Mouse (Mus musculus) CH12.LX (cell line): Measurements from ENCODE around the gene Plpp1. TPM values are rescaled to one million over a fixed set of nuclear protein-coding genes. Genes with fewer than 3 reads are reported as not detected.

Experiments used
- DNase-seq: peaks from one replicate; pipeline ENCODE4 v3.0.0-alpha.2; 2013; ENCODE audit errors: extremely low read depth
- H3K27ac ChIP-seq: 2 replicates; pipeline ENCODE4 v1.5.1; 2012; ENCODE audit warnings: low read depth, mild to moderate bottlenecking, control low read depth, moderate library complexity; ENCODE audit not compliant: insufficient read depth
- H3K27me3 ChIP-seq: replicated peaks from 2 replicates; pipeline ENCODE3; 2012; ENCODE audit warnings: inconsistent platforms
- H3K36me3 ChIP-seq, 2 experiments: replicated peaks in 1 of 2; 2 replicates each; pipeline versions ENCODE3 to v1.6.1; 2012; ENCODE audit warnings: inconsistent platforms in 1 of 2, low read length in 1 of 2, mild to moderate bottlenecking in 1 of 2, mixed read lengths in 1 of 2, moderate library complexity in 1 of 2; ENCODE audit not compliant: control insufficient read depth in 1 of 2, insufficient read depth in 1 of 2
- H3K4me1 ChIP-seq, 2 experiments: 2 replicates each; pipeline ENCODE4 v1.6.1; 2012; ENCODE audit warnings: inconsistent platforms in 1 of 2, moderate library complexity in 1 of 2; ENCODE audit not compliant: insufficient read depth in 2 of 2, control insufficient read depth in 1 of 2
- H3K4me2 ChIP-seq: 2 replicates; pipeline ENCODE4 v1.6.1; 2012; ENCODE audit warnings: low read depth, mild to moderate bottlenecking, control low read depth; ENCODE audit not compliant: poor library complexity, insufficient read depth, severe bottlenecking
- H3K4me3 ChIP-seq, 3 experiments: fragments of 150-350 bp in 1 of 3; sonication (generic) in 1 of 3; replicated peaks in 1 of 3; 2 replicates each; pipeline versions ENCODE3 to v1.5.1; 2011 to 2012; ENCODE audit warnings: low read depth in 2 of 3, low read length in 2 of 3, mild to moderate bottlenecking in 2 of 3, moderate library complexity in 2 of 3, control low read depth in 1 of 3, improper control_type of control experiment in 1 of 3, inconsistent platforms in 1 of 3, mixed read lengths in 1 of 3; ENCODE audit not compliant: poor library complexity in 1 of 3
- H3K79me2 ChIP-seq: replicated peaks from 2 replicates; pipeline ENCODE4 v1.6.1; 2012; ENCODE audit warnings: mild to moderate bottlenecking, moderate library complexity; ENCODE audit not compliant: control insufficient read depth, poor library complexity, insufficient read depth, severe bottlenecking; ENCODE audit errors: extremely low read depth
- H3K9ac ChIP-seq: 2 replicates; pipeline ENCODE4 v1.6.1; 2012; ENCODE audit warnings: low read depth, mild to moderate bottlenecking, control low read depth, moderate library complexity; ENCODE audit not compliant: insufficient read depth
- H3K9me3 ChIP-seq: replicated peaks from 2 replicates; pipeline ENCODE3; 2012; ENCODE audit warnings: low read length, inconsistent platforms, mixed read lengths
- CHD2 ChIP-seq: IDR thresholded peaks from 2 replicates; pipeline ENCODE4 v1.6.1; 2011; ENCODE audit warnings: low read length, improper control_type of control experiment
- EP300 ChIP-seq: IDR thresholded peaks from 2 replicates; pipeline ENCODE4 v1.6.1; 2011; ENCODE audit warnings: low read length, improper control_type of control experiment
- JUN ChIP-seq: IDR thresholded peaks from 2 replicates; pipeline ENCODE4 v1.6.1; 2011; ENCODE audit warnings: low read depth, mild to moderate bottlenecking, low read length, improper control_type of control experiment, moderate library complexity; ENCODE audit not compliant: insufficient read depth
- MEF2A ChIP-seq: IDR thresholded peaks from 2 replicates; pipeline ENCODE4 v1.6.1; 2014; ENCODE audit warnings: low read depth, mild to moderate bottlenecking, inconsistent platforms, low read length, improper control_type of control experiment, borderline replicate concordance
- MXI1 ChIP-seq: IDR thresholded peaks from 2 replicates; pipeline ENCODE4 v1.6.1; 2011; ENCODE audit warnings: mild to moderate bottlenecking, low read depth, low read length, improper control_type of control experiment
- ZKSCAN1 ChIP-seq: IDR thresholded peaks from 2 replicates; pipeline ENCODE4 v1.6.1; 2012; ENCODE audit warnings: low read depth, inconsistent platforms, low read length, improper control_type of control experiment, borderline replicate concordance
- ZNF384 ChIP-seq: IDR thresholded peaks from 2 replicates; pipeline ENCODE4 v1.6.1; 2012; ENCODE audit warnings: low read depth, low read length, improper control_type of control experiment, inconsistent platforms
- dilution Hi-C: fragments of 300-500 bp; cut with MboI; formaldehyde crosslinking; loops from 2 replicates; pipeline ENCODE4 v1.14.3; 2020; ENCODE audit warnings: low sequenced_read_pairs; ENCODE audit not compliant: extremely low pct_unique_long_range_greater_than_20kb, extremely low pct_ligation_motif_present
- in situ Hi-C: fragments of 300-500 bp; cut with MboI; formaldehyde crosslinking; loops from 3 replicates; pipeline ENCODE4 v1.14.3; 2019; ENCODE audit warnings: low sequenced_read_pairs, low pct_ligation_motif_present, low pct_unique_long_range_greater_than_20kb, mixed read lengths
- polyA plus RNA-seq: library from polyadenylated mRNA; unstranded; fragments of >175 nt; gene quantifications from 2 replicates; pipeline ENCODE4 v1.2.1, GENCODE M21; 2012; ENCODE audit warnings: low read depth; ENCODE audit not compliant: insufficient read length
- total RNA-seq, 2 experiments: library from RNA; depleted of rRNA; stranded (reverse); fragments of 300-350 nt in 1 of 2; fragments of >200 nt in 1 of 2; gene quantifications; 2 replicates each; pipeline ENCODE4 v1.2.3; 2012 to 2014

The Plpp1 gene
- total and polyA plus RNA-seq, 3 experiments, result 50.2 to 90.9 (median 67.6) TPM

GRCm38 (mm10) chr13:112860911-112861310 is 60.3 kb downstream of the Plpp1 start:
- no peak for TF ChIP-seq CHD2
- TF ChIP-seq, all 38 proteins: peak for 0
- Histone ChIP-seq H3K4me1 (peaks cover 2 to 24% of the 10 kb centered on the region in 2 experiments; a peak in 3 of 4 replicates), H3K4me2 (no peak overlapping the region), H3K79me2 (no peaks in the 10 kb centered on the region), H3K4me3 (no peak overlapping the region), H3K36me3 (peaks cover 43 to 91% of the 10 kb centered on the region in 2 experiments), H3K27me3 (no peaks in the 10 kb centered on the region), H3K9ac (no peak overlapping the region), H3K9me3 (peaks cover 5% of the 10 kb centered on the region), H3K27ac (no peak overlapping the region)
- in situ Hi-C loops (no loop called here), dilution Hi-C loops (no loop called here)
- no peak for DNase-seq

DNA sequence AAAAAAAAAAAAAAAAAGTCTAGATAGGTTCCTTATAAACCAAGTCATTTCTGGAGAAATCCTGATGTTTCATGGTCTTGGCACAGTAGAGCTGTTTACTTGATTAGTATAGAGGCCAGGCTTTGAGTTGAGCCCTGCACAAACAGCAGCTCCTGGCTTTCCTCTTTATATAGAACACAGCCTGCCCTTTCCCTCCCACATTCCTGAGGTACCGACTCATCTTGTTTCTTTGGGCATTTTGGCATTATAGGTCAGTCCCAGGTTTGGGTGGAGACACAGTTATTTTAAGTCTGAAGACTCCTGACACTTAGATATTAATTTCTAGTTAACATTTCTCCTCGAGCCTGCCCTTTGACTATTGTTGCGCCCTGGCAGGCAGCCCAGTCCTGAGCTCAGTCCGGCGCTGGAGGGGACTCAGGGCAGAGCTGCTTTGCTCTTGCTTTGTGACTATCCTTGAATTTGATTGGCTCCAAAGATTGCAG is 61.3 kb downstream of the Plpp1 start:
- no peak for DNase-seq
- Histone ChIP-seq H3K27ac (no peak overlapping the region), H3K36me3 (peaks cover 48 to 93% of the 10 kb centered on the region in 2 experiments), H3K9ac (no peak overlapping the region), H3K4me3 (no peak overlapping the region), H3K79me2 (no peaks in the 10 kb centered on the region), H3K27me3 (no peaks in the 10 kb centered on the region), H3K4me1 (peaks cover 2 to 24% of the 10 kb centered on the region in 2 experiments; a peak in 3 of 4 replicates)
- dilution Hi-C loops, result no loop called here
- in situ Hi-C loops, result no loop called here
- TF ChIP-seq EP300 (no peak), ZNF384 (peak; percentile 47)
- TF ChIP-seq, all 38 proteins: peak for 1
- H3K9me3 ChIP-seq, result peaks cover 5% of the 10 kb centered on the region
- H3K4me2 ChIP-seq, result no peak overlapping the region

GRCm38 (mm10) chr13:112862342-112862741 is 61.8 kb downstream of the Plpp1 start:
- in situ Hi-C loops, result no loop called here
- Histone ChIP-seq H3K79me2 (no peaks in the 10 kb centered on the region), H3K27ac (no peak overlapping the region), H3K9ac (no peak overlapping the region), H3K36me3 (peaks cover 45 to 93% of the 10 kb centered on the region in 2 experiments), H3K4me2 (no peak overlapping the region), H3K4me3 (no peak overlapping the region), H3K27me3 (no peaks in the 10 kb centered on the region), H3K4me1 (peaks cover 2 to 24% of the 10 kb centered on the region in 2 experiments; a peak in 3 of 4 replicates), H3K9me3 (peaks cover 5% of the 10 kb centered on the region)
- dilution Hi-C loops, result no loop called here
- TF ChIP-seq MEF2A (no peak), ZKSCAN1 (no peak), EP300 (no peak), JUN (no peak), MXI1 (no peak)
- DNase-seq, result no peak
